In genomic region chr12:88953801-88954200, GRCm38 (mm10) we compare ENCODE assay signal across 18 mouse cellular contexts.
DNase-seq lines count a peak whose midpoint lies in the region; ATAC-seq lines count a peak whose summit lies in the region.
"Had no signal": no experiment of that assay in that cellular context is flagged by ENCODE, and none has a peak within 500 bp of the region (broad histone marks: within the 10 kb centered on the region; RNA-seq: fewer than 3 reads in every experiment).

No protein-coding gene starts in this region.

- ATAC-seq in heart, embryonic 15.5 days (replicated peaks; ENCODE audit: insufficient number of reproducible peaks, insufficient read depth, low FRiP score, low read depth): no peak
- ATAC-seq: forebrain, embryonic 13.5 days had no signal

- no peaks in the 10 kb centered on the region for H3K9me3 ChIP-seq in heart, embryonic 15.5 days (replicated peaks)
- H3K9me3 ChIP-seq: forebrain, embryonic 13.5 days; limb, embryonic 12.5 days; liver, embryonic 13.5 days; lung, embryonic 15.5 days; midbrain, embryonic 12.5 days had no signal

- no peak overlapping the region for H3K9ac ChIP-seq in heart, embryonic 15.5 days
- H3K9ac ChIP-seq: forebrain, embryonic 13.5 days; hindbrain, embryonic 14.5 days; limb, embryonic 12.5 days; liver, embryonic 13.5 days; lung, embryonic 15.5 days; midbrain, embryonic 12.5 days had no signal

- intact Hi-C loops in left cerebral cortex, postnatal 4 days (cut with DNase I): no loop called here

- no peak overlapping the region for H3K4me3 ChIP-seq in heart, embryonic 15.5 days
- H3K4me3 ChIP-seq: forebrain, embryonic 13.5 days; gastrocnemius, adult 2 months; limb, embryonic 12.5 days; liver, embryonic 13.5 days; lung, embryonic 15.5 days; midbrain, embryonic 12.5 days had no signal

- H3K4me2 ChIP-seq in heart, embryonic 15.5 days: peak overlapping the region; percentile 38; the same call in 1 of the 2 replicates
- H3K4me2 ChIP-seq: forebrain, embryonic 13.5 days; hindbrain, embryonic 14.5 days; limb, embryonic 12.5 days; liver, embryonic 13.5 days; lung, embryonic 15.5 days; midbrain, embryonic 12.5 days had no signal

- H3K4me1 ChIP-seq in heart, embryonic 15.5 days (replicated peaks): 0 out of 2 replicates have a peak, but pooled peaks cover 2% of the 10 kb centered on the region
- H3K4me1 ChIP-seq: forebrain, embryonic 13.5 days; limb, embryonic 12.5 days; liver, embryonic 13.5 days; lung, embryonic 15.5 days; midbrain, embryonic 12.5 days had no signal

- H3K27me3 ChIP-seq in heart, embryonic 15.5 days: no peaks in the 10 kb centered on the region
- H3K27me3 ChIP-seq: forebrain, embryonic 13.5 days; limb, embryonic 12.5 days; liver, embryonic 13.5 days; lung, embryonic 15.5 days; midbrain, embryonic 12.5 days had no signal

- WGBS in heart, embryonic 15.5 days: 58% methylated on average over 4 of the region's 4 CpGs

- no peak overlapping the region for H3K27ac ChIP-seq in heart, embryonic 15.5 days
- H3K27ac ChIP-seq: forebrain, embryonic 13.5 days; gastrocnemius, adult 2 months; hindbrain, embryonic 14.5 days; kidney, postnatal 0 days; limb, embryonic 12.5 days; liver, embryonic 13.5 days; lung, embryonic 15.5 days; midbrain, embryonic 12.5 days had no signal

- DNase-seq in heart, adult 8-10 months (ENCODE audit: low spot score): no peak
- peak; percentile 31 for DNase-seq in left cerebral cortex, adult 11 months (ENCODE audit: low spot score)
- DNase-seq in left cerebral cortex, postnatal 4 days: no peak
- DNase-seq in frontal cortex, postnatal 36 days (ENCODE audit: low spot score in 2 of 2): peak; percentile 30 to 52
- DNase-seq in telencephalon, adult 2 months (ENCODE audit: low read depth, low spot score): peak; percentile 62
- DNase-seq in cerebellum, adult 8-10 months: no peak
- DNase-seq: cerebellum, postnatal 14 days; gastrocnemius, adult 2 months; kidney, adult 11 months; liver, embryonic 13.5 days; thymus, adult 2 months had no signal

- H3K36me3 ChIP-seq in heart, embryonic 15.5 days: no peaks in the 10 kb centered on the region
- H3K36me3 ChIP-seq: limb, embryonic 12.5 days; liver, embryonic 13.5 days; lung, embryonic 15.5 days; midbrain, embryonic 12.5 days had no signal

Comparison
In these comparisons a context has a peak if more than half of its experiments do, and no peak if none do; other contexts are left out.
1. DNase-seq: peak in left cerebral cortex, adult 11 months (single experiment), frontal cortex, postnatal 36 days (2 of 2) and telencephalon, adult 2 months (single experiment); none in heart, adult 8-10 months (single experiment), left cerebral cortex, postnatal 4 days (single experiment) and cerebellum, adult 8-10 months (single experiment).